Mouse (Mus musculus) bone marrow, adult 2 months (tissue): ENCODE results near the gene Sobp.

Source experiments
- CTCF ChIP-seq: fragments of 200-500 bp; IDR thresholded peaks from 2 replicates; pipeline ENCODE4 v1.5.1; 2011; ENCODE audit warnings: low read length, control low read depth; ENCODE audit not compliant: control insufficient read depth, insufficient read depth
- POLR2A ChIP-seq: fragments of 200-500 bp; IDR thresholded peaks from 2 replicates; pipeline ENCODE4 v1.6.1; 2011; ENCODE audit warnings: low read depth, mild to moderate bottlenecking, control low read depth, low read length, borderline replicate concordance; ENCODE audit not compliant: control insufficient read depth

GRCm38 (mm10) chr10:43162318-43162717, 12.0 kb downstream of the Sobp start:
- TF ChIP-seq CTCF (no peak), POLR2A (no peak)
